Mouse (Mus musculus) layer of hippocampus, adult 2 months (tissue): ENCODE measurements around the gene Cers2. TPM values are rescaled to one million over a fixed set of nuclear protein-coding genes. Genes with fewer than 3 reads are reported as not detected.
A peak's percentile ranks its signal among the peaks of the same experiment; 100 is the strongest.
"Not testable (repeated sequence)": the region's sequence is repeated elsewhere in the genome, so short reads cannot be mapped to it uniquely, and the experiment has no call there.

Source experiments
- DNase-seq, 2 experiments: peaks; one replicate each; pipeline ENCODE4 v3.0.0; 2022; ENCODE audit warnings: low spot score in 2 of 2
- H3K27ac ChIP-seq: fragments of 200-600 bp; 2 replicates; pipeline ENCODE4 v1.8.1; 2022
- H3K4me3 ChIP-seq: fragments of 200-600 bp; 2 replicates; pipeline ENCODE4 v1.8.1; 2022; ENCODE audit warnings: mild to moderate bottlenecking
- CTCF ChIP-seq: fragments of 200-600 bp; conservative IDR thresholded peaks from 2 replicates; pipeline ENCODE4 v1.8.1; 2022; ENCODE audit warnings: antibody characterized with exemption, mild to moderate bottlenecking, moderate library complexity
- total RNA-seq, 2 experiments: library from RNA; stranded (reverse); gene quantifications; 2 replicates each; pipeline ENCODE4 v1.2.3; 2021

The Cers2 gene
- total RNA-seq, 2 experiments from 2014 or later = 53.1 to 63.3 TPM

- Histone ChIP-seq H3K27ac (no peak overlapping the region), H3K4me3 (no peak overlapping the region)
- no peak for DNase-seq
- TF ChIP-seq CTCF = no peak
These were observed 22.8 kb downstream of the Cers2 start for GRCm38 (mm10) chr3:95337345-95337744.

GRCm38 (mm10) chr3:95338251-95338650, 23.7 kb downstream of the Cers2 start:
- TF ChIP-seq CTCF = no peak
- Histone ChIP-seq H3K4me3 (no peak overlapping the region), H3K27ac (no peak overlapping the region)
- no peak for DNase-seq

- not testable (repeated sequence) for H3K27ac ChIP-seq, H3K4me3 ChIP-seq, DNase-seq
These were observed 28.9 kb downstream of the Cers2 start for GRCm38 (mm10) chr3:95343356-95344000.

- H3K27ac ChIP-seq = no peak overlapping the region
- no peak for TF ChIP-seq CTCF
These were observed 31.9 kb downstream of the Cers2 start for GRCm38 (mm10) chr3:95346454-95346853.

GRCm38 (mm10) chr3:95348343-95348742, 33.8 kb downstream of the Cers2 start:
- DNase-seq, H3K27ac ChIP-seq, H3K4me3 ChIP-seq: not testable (repeated sequence)
- TF ChIP-seq CTCF = peak; percentile 61

More at GRCm38 (mm10) chr3:95346454-95346853, 31.9 kb downstream of the Cers2 start:
- H3K4me3 ChIP-seq = no peak overlapping the region
- DNase-seq = no peak

- Histone ChIP-seq H3K27ac (no peak overlapping the region), H3K4me3 (no peak overlapping the region)
- peak; percentile 78 for TF ChIP-seq CTCF
- DNase-seq = no peak
These were observed 34.9 kb downstream of the Cers2 start for GRCm38 (mm10) chr3:95349491-95349890.

- DNase-seq, H3K27ac ChIP-seq: not testable (repeated sequence)
- H3K4me3 ChIP-seq = peak overlapping the region; percentile 44; the same call in 1 of the 2 replicates
These were observed 41.4 kb downstream of the Cers2 start for GRCm38 (mm10) chr3:95355911-95356544.

GRCm38 (mm10) chr3:95356701-95357449, 42.3 kb downstream of the Cers2 start, which contains the start of gene Setdb1:
Gene Setdb1, minus strand, starts transcription at chr3:95357202.
- Histone ChIP-seq H3K4me3 (peak within 1 kb of the TSS; percentile 56), H3K27ac (peak within 1 kb of the TSS; percentile 14; the same call in 1 of the 2 replicates)
- TF ChIP-seq CTCF = 0 out of 2 replicates have a peak, but pooled peaks have one; percentile 22
- peak; percentile 95 to 96 for DNase-seq

- no peak for DNase-seq
- no peak overlapping the region for H3K27ac ChIP-seq
- no peak overlapping the region for H3K4me3 ChIP-seq
- TF ChIP-seq CTCF = no peak
These were observed 43.2 kb downstream of the Cers2 start for GRCm38 (mm10) chr3:95357746-95358145.

GRCm38 (mm10) chr3:95360276-95360675, 45.7 kb downstream of the Cers2 start:
- DNase-seq, H3K27ac ChIP-seq, H3K4me3 ChIP-seq: not testable (repeated sequence)

GRCm38 (mm10) chr3:95370101-95370500, 55.5 kb downstream of the Cers2 start:
- no peak for TF ChIP-seq CTCF
- H3K4me3 ChIP-seq = no peak overlapping the region

More at GRCm38 (mm10) chr3:95370101-95370500, 55.5 kb downstream of the Cers2 start:
- no peak for DNase-seq
- no peak overlapping the region for H3K27ac ChIP-seq

Other genes with a start within 250 kb of the Cers2 start
- 10 to 100 TPM; 64.1 to 71.0 TPM for gene Pip5k1a, start 207.9 kb upstream of the Cers2 start, total RNA-seq
- gene Vps72, start 203.8 kb upstream of the Cers2 start, total RNA-seq = 10 to 100 TPM; 43.5 to 46.1 TPM
- gene Tmod4, start 190.3 kb upstream of the Cers2 start, total RNA-seq = under 1 TPM in 1 of 2 experiments, not detected in 1; 0.71 TPM
- gene Scnm1, start 180.8 kb upstream of the Cers2 start, total RNA-seq = 10 to 100 TPM; 50.4 to 57.5 TPM
- gene Lysmd1, start 180.7 kb upstream of the Cers2 start, total RNA-seq = 10 to 100 TPM; 16.4 to 16.7 TPM
- 1 to 10 TPM; 2.5 to 2.7 TPM for gene Tnfaip8l2, start 172.4 kb upstream of the Cers2 start, total RNA-seq
- 10 to 100 TPM; 33.9 to 46.6 TPM for gene Sema6c, start 154.3 kb upstream of the Cers2 start, total RNA-seq
- 10 to 100 TPM; 15.4 to 20.0 TPM for gene Gabpb2, start 96.9 kb upstream of the Cers2 start, total RNA-seq
- gene Cdc42se1, start 86.1 kb upstream of the Cers2 start, total RNA-seq = 10 to 100 TPM; 67.5 to 77.5 TPM
- gene Mllt11, start 82.6 kb upstream of the Cers2 start, total RNA-seq = 100 to 1,000 TPM; 287 to 294 TPM
- gene Gm128, start 73.2 kb upstream of the Cers2 start, total RNA-seq = under 1 TPM; 0.25 to 0.54 TPM
- under 1 TPM; 0.37 to 0.69 TPM for gene Bnipl, start 63.6 kb upstream of the Cers2 start, total RNA-seq
- gene Mindy1, start 33.4 kb upstream of the Cers2 start, total RNA-seq = 10 to 100 TPM; 19.1 to 22.7 TPM
- gene Prune1, start 32.7 kb upstream of the Cers2 start, total RNA-seq = 10 to 100 TPM; 22.0 to 22.4 TPM
- gene Anxa9, start 7.6 kb upstream of the Cers2 start, total RNA-seq = 1 to 10 TPM; 1.5 TPM
- gene Setdb1, start 42.4 kb downstream of the Cers2 start, total RNA-seq = 10 to 100 TPM; 37.7 to 39.2 TPM
- gene 4930558C23Rik, start 88.0 kb downstream of the Cers2 start, total RNA-seq = not detected
- gene Arnt, start 119.6 kb downstream of the Cers2 start, total RNA-seq = 10 to 100 TPM; 36.0 to 45.1 TPM
- gene Ctsk, start 184.5 kb downstream of the Cers2 start, total RNA-seq = 1 to 10 TPM; 2.6 TPM
- 10 to 100 TPM; 55.0 to 57.5 TPM for gene Ctss, start 212.0 kb downstream of the Cers2 start, total RNA-seq
- not detected for gene Hormad1, start 244.9 kb downstream of the Cers2 start, total RNA-seq